Mouse (Mus musculus) lung, postnatal 14 days (tissue): ENCODE results near the gene Cbfa2t3.
A peak's percentile ranks its signal among the peaks of the same experiment; 100 is the strongest.

ENCODE experiments used
- DNase-seq: peaks from one replicate; pipeline ENCODE4 v3.0.0; 2021

Gene Cbfa2t3

DNA sequence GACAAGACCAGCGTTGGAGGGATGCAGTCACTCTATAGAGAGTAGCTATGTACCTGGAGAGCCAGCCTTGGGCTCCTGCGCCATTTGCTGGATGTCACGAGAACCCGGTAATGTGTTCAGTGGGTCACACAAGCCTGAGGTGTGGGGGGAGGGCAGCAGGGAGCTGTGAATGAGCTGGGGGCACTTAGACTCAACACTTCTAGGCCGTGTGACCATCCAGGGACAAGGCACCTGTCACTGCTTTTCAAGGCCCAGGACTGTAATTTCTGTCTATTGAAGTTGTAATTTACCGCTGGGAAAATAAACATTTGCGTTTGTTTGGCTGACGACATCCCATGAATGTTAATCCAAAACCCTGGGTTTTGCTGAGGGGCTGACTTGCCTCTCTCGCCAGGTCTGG is 12.0 kb downstream of the Cbfa2t3 start:
- DNase-seq = no peak

DNA sequence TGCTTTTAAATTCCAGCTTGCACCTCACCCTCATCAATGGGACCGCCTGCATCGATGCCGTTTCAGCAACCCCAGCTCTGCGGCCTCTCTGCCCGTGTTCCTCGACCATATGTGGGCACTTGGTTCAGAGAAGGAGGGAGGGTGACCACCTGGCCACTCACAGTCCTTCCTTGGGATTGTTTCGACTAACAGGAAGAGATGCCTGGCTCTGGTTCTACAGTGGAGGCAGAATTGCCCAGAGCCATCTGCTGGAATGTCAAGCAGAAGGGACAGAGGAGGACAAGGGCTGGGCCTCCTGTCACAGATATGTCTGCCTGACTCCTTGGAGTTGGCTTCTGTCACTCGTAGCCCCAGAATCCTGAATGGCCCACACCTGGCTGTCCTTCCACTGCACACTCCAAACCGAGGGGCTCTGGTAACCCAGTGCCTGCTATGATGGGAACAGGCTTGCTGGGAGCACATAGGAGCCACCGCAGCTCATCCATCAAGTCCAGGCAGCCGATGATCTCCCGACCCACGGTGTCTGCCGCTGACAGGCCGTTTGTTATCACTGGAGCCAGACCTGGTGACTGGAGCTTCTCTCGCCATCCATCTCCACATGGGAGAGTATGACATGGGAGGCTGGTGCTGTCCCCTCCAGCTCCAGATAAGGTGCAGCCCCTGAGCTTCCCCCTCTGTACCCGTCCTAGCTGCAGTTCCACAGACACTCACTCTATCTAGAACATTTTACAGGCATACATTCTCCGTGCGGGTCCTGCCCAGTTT is 13.6 kb downstream of the Cbfa2t3 start:
- DNase-seq = no peak

DNA sequence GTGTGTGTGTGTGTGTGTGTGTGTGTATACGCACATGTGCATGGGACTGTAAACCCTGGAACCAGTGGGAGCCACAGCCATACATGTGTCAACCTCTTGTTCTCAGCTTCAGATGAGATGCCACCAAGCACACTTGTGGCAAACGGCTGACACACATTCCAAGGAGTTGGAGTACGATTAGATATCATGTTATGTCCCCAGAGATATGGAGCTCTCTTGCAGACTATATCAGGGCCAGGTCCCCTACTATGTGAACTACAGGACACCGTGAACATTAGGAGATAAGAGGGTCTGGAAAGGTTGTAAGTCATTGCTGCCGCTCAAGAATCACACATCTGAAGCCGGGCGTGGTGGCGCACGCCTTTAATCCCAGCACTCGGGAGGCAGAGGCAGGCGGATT is 16.1 kb downstream of the Cbfa2t3 start:
- no peak for DNase-seq

GRCm38 (mm10) chr8:122680171-122680570 is 18.7 kb downstream of the Cbfa2t3 start:
- DNase-seq = no peak

- no peak for DNase-seq
Measured at GRCm38 (mm10) chr8:122679325-122679920, 19.5 kb downstream of the Cbfa2t3 start.

DNA sequence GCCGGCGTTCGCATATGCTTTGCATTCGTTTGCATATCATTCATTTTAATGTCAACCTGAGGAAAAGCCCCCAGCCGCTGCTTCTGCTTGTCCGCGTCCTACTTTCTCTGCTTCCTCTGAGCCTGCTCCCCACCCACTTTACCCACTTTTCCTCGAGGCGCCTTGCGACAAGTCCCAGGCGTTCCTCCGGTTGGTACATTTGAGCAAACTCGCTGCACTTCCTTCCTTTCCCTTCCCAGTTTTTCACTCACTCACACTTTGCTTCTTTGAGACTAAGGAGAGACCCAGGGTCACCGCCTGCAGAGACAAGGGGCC is 20.1 kb downstream of the Cbfa2t3 start:
- DNase-seq = no peak

GRCm38 (mm10) chr8:122678061-122678895 is 20.6 kb downstream of the Cbfa2t3 start:
- DNase-seq = peak; percentile 89

- DNase-seq = no peak
Measured at GRCm38 (mm10) chr8:122677481-122678021, 21.4 kb downstream of the Cbfa2t3 start.

DNA sequence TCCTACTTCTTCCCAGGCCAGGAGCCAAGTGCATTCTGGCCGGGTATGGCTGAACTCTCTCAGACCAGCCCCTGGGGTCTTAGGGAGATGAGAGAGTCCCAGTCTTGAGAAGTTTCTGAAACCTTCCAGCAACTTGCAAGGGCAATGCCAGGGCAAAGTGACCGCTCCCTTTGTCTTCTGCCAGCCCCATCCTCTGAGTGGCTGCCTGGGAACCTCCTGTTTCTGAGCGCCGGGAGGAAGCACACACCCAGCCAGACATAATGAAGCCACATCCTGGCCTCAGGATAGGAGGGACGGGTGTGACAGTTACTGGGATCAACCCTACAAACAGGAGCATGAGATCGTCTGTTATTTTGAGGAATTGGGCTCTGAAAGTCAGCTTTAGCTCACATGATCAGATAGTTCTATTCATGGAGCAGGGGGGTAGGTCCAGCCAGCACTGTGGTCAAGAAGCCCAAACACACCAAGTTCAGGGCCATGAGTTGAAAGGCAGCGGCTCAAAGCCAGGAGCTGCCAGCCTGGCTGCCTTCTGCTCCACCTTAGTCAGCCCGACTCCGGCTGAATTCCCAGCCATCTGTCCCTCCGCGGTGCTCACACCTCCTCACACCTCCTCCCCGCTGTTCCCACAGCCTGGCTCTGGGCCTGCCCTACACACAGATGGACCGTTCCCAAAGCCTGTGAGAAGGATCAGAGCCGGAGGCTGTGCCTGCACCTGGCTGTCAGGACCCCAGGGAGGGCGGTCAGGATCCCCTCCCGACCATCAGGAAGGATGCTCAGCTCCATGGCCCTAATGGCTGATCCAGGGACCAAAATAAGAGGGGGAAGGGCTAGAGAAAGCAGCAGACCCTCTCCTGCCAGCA is 22.1 kb downstream of the Cbfa2t3 start:
- peak; percentile 67 for DNase-seq

DNA sequence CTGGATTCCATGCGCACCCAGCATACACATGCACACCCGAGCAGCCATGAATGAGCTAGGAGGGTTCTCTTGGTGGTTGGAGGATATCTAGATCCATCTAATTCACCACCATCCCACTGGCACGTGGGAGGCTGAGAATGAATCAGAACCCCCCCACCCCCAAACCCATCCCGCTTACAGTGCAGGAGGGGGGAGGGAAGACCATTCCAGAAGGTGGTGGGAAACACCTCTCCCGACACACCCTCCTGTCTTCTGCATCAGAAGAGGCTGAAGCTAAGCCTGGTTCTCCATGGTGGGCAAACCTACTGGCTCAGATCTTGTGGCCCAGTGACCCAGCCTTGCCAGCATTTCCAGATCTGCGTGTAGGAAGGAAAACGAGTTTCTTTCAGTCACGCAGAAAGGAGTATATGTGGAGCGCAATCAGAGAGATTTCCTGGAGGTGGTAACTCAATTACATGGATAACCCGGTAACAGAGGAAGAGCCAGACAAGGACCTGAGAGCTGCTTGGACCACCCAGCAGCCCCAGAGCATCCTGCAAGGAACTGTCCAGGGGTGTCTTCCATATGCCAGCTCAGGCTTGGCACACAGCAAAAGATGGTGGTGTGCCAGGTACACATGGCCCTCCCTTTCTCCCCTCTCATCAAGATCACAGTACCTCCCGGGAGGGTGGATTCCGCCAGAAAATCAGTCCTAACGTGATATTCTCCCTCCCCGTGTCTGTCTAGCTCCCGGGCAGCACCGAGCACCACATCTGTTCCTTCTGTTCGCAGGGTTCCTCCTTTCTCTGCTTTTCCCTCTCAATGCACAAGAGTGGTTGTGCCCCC is 23.1 kb downstream of the Cbfa2t3 start:
- no peak for DNase-seq

DNA sequence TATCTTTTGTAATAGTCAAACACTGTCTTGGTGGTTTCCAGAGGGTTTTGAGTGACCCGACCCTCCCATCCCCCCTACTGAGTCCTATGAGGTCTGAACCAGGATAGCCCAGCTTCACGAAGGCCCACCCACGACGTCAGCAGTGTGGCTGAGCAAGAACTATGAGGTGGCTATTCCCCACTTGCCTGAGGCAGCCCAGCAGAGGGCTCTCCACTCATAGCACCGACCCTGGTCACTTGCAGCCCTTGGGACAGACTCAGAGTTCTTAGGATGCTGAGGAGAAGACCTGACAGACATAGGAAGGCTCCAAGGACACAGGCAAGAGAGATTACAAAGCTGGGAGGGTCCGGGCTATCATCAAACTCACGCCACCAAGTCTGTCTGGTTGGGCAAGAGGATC is 23.9 kb downstream of the Cbfa2t3 start:
- no peak for DNase-seq

GRCm38 (mm10) chr8:122673989-122674388 is 24.9 kb downstream of the Cbfa2t3 start:
- no peak for DNase-seq

- DNase-seq = no peak
Measured at GRCm38 (mm10) chr8:122671894-122672293, 27.0 kb downstream of the Cbfa2t3 start.

DNA sequence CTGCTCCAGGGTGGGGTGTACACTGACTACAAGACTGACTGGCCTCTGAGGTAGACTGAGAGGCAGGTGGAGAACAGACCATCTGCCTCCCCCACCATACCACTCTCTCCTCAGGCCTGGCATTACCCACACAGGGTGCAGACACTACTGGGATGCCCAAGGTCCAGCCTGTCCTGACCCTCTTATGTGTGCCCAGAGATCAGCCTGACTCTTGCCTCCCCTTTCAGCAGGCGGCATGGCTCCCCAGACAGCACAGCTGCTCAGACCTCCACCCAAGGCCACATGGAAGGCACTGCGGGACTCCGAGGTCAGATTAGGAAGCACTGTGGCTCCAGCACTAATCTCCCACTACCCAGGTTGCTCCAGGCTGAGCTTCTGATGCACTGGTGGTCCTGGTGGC is 28.2 kb downstream of the Cbfa2t3 start:
- no peak for DNase-seq

DNA sequence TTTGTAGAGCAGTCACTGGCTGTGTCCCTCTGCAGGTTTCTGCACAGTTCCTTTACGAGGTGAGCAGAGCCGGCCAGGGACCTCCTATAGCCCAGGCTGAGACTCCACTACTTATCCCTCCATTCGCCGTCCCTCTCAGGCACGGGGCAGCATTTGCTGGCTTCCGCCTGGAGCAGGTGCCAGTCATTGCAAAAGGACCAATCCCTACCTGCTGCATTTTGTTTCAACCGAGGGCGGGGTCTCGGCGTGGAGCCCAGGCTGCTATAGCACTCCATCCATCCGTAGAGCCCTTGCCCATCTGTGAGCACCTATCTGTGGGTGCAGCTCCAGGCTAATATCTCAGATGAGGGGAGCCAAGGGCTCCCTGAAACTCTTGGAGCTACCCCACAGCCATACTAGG is 28.9 kb downstream of the Cbfa2t3 start:
- DNase-seq = no peak

GRCm38 (mm10) chr8:122669370-122669769 is 29.5 kb downstream of the Cbfa2t3 start:
- no peak for DNase-seq

DNA sequence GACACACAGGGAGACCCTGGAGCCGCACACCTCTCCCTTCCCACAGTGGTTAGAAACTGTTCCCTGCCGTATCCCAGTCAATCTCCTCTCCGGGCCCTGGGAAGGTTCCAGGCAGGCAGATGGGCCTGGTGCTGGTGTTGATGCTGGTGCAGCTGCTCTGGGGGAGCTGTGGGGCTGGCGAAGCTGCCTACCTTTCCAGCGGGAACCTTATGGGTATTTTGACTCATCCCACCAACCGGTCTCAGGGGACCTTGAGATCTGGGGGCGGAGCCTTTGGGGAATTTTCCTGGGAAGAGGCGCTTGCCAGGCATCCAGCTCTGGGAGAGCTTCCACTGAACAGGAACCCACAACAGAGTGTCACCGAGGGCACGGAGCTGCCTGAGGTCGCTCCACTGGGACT is 31.1 kb downstream of the Cbfa2t3 start:
- DNase-seq = no peak

DNA sequence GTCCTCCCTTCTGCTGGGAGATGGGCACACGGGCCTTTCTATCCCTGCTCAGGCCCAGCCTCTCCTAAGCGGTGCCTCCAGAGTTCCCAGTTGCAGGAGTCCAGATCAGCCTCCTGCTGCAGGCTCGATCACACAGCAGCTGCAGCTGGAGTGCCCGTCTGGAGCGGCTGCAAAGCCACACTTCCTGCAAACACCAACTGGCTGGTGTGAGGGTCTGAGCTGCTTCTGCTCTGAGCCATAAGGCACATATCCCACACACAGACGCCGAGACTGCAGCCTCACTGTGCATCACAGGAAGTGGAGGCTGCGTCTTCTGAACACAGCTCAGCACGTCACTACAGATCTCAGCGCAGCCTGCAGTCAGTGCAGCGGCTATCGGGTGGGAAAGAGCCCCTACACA is 32.1 kb downstream of the Cbfa2t3 start:
- DNase-seq = no peak

DNA sequence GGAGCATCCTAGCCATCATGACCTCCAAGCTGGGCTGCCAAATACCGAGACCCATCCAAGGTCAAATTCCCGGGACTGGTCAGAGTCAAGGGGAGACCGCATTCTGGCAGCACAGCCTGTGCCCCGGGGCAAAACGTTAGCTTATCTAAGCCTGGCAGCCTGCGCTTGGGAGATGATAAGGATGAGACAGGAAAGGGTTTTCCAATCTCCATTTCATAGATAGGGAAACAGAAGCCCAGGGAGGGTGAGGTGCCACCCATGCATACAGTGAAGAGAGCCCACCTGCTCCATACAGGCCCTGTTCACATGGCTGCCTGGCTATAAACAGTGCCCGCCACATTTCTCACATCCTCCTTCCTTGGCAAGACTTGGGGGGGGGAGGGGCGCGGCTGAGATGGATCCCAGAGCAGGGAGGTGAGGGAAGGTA is 32.6 kb downstream of the Cbfa2t3 start:
- DNase-seq = peak; percentile 57

GRCm38 (mm10) chr8:122665667-122666316 is 33.1 kb downstream of the Cbfa2t3 start:
- peak; percentile 90 for DNase-seq

GRCm38 (mm10) chr8:122665221-122665620 is 33.7 kb downstream of the Cbfa2t3 start:
- peak; percentile 70 for DNase-seq
